Mouse (Mus musculus) hematopoietic stem cell, adult 5-6 weeks (primary cell): ENCODE results near the gene P2rx4. TPM values are rescaled to one million over a fixed set of nuclear protein-coding genes. Genes with fewer than 3 reads are reported as not detected.

Source experiments
- ATAC-seq, 2 experiments: fragments of 125-278 bp in 1 of 2; replicated peaks in 1 of 2; 2 replicates each; pipeline ENCODE4 v1.8.0; 2016 to 2017; ENCODE audit warnings: inconsistent platforms in 2 of 2, mild to moderate bottlenecking in 2 of 2, moderate number of reproducible peaks in 2 of 2, low read depth in 1 of 2, moderate TSS enrichment in 1 of 2; ENCODE audit not compliant: low FRiP score in 2 of 2, poor library complexity in 2 of 2, severe bottlenecking in 2 of 2, insufficient read depth in 1 of 2, low TSS enrichment in 1 of 2
- total RNA-seq: library from RNA; stranded (forward); fragments of 172-1452, 232-1000 nt; gene quantifications from 2 replicates; pipeline ENCODE4 v1.2.3, GENCODE M21; 2017

The P2rx4 gene
- total RNA-seq, 1 experiment from 2014 or later, result 15.2 TPM

DNA sequence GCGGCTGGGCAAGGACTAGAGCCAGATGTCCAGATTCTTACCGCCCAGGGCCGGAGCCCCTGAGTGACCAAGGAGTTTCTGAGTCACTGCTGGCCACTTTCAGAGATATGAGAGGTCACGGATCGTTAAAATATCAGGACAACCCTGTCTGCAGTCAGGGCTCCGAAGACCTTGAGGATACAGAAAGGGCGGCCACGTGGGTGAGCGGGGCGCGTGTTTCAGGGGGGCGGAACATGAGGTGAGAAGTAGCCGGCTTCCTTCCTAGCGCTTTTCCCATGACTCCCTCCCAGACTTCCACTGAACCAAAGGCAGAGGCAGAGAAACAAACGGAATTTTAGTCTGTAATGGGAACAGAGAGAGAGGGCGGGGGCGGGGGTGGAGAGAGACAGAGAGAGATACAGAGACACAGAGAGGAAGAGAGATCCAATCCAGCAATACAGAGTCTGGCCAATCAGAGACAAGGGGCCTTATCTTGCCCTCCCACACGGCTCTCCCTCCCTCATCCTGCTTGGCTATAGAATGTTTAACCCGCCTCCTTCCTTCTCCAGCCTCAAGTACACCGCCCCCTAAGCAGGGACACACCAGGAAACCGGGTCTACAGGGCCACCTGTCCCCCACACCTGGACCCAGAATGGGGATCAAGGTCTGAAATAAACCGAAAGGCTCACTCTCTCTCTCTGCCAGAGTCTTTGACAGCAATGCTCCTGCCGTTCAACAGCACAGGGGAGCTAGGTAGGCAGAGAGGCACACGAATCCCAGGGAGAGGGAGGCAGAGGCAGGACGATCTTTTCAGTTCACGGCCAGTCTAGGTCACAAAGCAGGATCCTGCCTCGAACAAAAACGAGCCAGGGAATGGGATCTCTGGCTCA, 67.6 kb downstream of the P2rx4 start:
- peak; percentile 9 to 13; a peak in 1 of 4 replicates for ATAC-seq

DNA sequence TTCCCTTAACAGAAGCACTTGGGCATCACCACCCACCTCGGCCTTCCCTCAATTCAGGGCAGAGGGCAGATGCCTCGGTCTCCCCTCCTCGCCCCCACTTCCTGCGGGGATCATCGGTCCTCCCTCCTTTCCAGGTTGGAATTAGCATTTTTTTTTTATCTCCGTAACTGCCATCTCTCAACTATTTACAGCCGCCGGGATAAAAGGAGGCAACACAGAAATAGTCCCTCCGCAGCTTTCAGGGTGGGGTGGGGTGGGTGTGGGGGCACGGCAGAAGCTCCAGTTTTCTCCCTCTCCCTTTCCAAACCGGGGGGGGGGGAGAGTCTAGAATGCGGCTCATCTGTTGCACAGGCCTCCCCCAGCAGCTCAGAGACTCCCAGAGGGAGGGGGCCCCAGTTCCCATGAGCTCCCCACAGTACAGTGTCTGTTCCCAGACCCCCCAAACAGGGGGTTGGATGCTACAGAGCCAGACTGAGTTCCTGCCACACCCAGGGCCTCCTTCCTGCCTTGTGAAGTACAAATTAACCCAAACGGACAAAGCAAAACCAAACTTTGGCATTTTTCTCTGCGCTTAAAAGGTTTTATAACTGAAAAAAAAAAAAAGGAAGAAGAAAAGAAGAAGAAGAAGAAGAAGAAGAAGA, 68.4 kb downstream of the P2rx4 start:
- no peak for ATAC-seq

GRCm38 (mm10) chr5:122777322-122777721, 70.0 kb downstream of the P2rx4 start:
- no peak for ATAC-seq

DNA sequence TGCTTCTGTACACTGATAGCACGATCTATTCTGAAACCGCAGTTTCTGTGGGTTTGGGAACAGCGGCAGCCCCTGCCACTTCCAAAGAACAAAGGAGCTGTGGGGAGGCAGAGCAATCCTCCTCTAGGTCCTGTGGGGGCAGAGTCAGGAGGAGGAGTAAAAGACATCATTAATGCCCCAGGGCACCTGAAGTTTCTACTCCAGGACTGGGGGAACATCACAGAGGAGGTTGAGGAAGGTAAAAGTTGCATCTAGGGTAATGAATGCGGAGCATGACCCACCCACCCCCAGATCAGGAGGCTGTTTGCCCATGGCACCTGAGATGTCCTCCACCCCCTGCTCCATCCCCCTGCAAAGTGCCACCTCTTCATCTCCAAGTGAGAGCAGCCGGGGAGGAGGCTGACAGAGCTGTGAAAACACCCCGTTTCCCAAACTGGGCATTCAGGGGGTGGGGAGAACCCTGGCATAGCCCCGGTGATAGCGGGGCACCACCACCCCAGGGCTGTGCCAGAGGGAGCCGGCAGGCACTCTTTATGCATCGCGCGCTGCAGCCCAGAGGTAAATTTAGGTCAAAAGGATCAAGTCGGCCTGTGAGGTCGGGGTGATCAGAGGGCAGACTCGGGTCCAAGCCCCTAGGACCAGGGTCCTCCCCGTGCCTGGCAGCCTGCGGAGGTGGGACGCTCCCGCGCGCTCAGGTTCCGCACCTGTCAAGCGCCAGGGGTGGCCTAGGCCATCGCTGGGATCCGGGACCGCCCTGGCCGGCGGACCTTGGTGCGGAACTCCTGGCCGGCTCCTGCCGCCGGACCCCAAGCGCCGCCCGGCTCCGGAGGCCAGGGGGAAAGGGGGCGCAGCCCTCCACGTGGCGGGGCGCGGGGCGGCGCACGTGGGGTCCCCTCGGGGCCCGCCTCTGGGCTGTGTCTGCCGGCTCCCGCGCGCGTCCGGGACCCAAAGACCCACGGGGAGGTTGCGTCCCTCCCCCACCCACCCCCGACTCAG, 71.2 kb downstream of the P2rx4 start:
- ATAC-seq, result no peak

Other genes starting within 250 kb of the P2rx4 start
- gene Atp2a2, start 205.3 kb upstream of the P2rx4 start, total RNA-seq, result 84.5 and 95.1 TPM in 2 replicates
- gene Ift81, start 93.0 kb upstream of the P2rx4 start, total RNA-seq, result 18.9 and 36.1 TPM in 2 replicates
- gene P2rx7, start 63.6 kb upstream of the P2rx4 start, total RNA-seq, result 4.8 and 12.8 TPM in 2 replicates
- gene Camkk2, start 71.9 kb downstream of the P2rx4 start, total RNA-seq, result 23.7 and 41.6 TPM in 2 replicates
- gene Anapc5, start 113.8 kb downstream of the P2rx4 start, total RNA-seq, result 311 and 361 TPM in 2 replicates
- 21.6 and 21.7 TPM in 2 replicates for gene Rnf34, start 142.5 kb downstream of the P2rx4 start, total RNA-seq